Mouse (Mus musculus) G1E (cell line): ENCODE measurements at regions not wholly inside any gene's neighbourhood (a gene's known extent, or its start where the extent isn't known, plus 50 kb on each side); places are given as distances from the start of the nearest gene placed in this dataset.

ENCODE experiments used
- CTCF ChIP-seq: IDR thresholded peaks from 2 replicates; pipeline ENCODE4 v1.5.1; 2012; ENCODE audit warnings: low read depth, low read length, inconsistent platforms, mixed read lengths
- GATA1 ChIP-seq: IDR thresholded peaks from 2 replicates; pipeline ENCODE4 v1.6.1; 2012; ENCODE audit warnings: borderline replicate concordance, low read length, inconsistent platforms, mixed read lengths

DNA sequence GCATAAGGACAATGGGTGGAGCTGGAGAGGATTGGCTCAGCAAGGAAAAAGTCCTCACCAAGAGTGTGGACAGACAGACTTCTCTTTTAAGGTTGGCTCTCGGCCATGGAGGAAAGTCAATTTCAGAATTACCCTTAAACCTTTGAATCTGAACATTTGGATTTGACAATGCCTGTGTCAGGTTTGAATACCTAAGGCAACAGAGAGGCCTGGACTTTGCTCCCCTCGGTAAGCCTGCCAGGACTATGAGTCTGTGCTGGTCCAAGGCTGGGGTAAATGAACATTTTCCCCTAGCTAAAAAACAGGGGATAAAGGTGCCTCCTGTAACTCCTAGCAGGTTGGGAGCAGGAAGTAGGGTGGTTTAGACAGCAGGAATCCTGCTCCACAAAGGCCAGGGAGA is 68.8 kb upstream of the Slc6a6 start:
- TF ChIP-seq CTCF: no peak
- no peak for TF ChIP-seq GATA1
